Mouse (Mus musculus): Measurements from ENCODE around the gene Rfx3.

The Rfx3 gene

DNA sequence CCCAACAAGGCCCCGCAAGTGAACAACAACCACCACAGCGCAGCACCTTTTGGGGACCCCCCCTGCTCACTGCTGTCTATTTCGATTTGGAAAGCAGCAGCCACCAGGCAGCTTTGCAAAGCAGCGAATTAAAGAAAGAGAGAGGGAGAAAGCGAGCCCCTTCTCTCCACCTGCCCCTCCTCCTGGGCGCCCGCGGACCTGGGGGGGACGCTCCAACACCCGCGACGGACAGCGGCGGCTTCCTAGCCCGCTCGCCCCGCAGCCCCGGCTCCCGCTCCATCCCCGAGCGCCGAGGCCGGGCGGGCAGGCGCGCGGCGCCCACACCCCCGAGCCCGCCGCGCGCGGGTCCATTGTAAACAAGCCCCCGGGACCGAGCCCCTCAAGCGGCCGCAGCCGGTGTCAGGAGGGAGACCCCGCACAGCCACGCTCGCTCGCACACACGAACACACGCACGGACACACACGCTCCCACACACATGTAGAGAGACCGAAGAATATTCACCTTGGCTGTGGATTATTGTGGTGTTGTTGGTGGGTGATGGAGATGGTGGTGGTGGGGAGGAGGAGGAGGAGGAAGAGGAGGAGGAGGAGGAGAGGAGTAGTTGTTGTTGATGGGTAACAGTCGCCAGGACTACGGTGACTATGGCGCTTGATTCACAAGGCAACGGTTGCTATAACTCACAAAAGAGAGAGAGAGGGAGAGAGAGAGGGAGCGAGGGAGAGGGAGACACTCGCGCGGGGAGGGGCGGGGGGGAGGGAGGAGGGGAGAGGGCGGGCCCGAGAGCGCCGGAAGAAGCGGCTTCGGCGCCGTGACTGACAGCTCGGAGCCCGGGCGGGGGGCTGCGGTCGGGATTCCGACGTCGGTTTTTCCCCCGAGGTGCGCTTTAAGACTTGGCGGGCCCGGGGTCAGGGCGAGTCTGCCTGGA lies at the start of gene Rfx3:
TSS of gene Rfx3 (minus strand) at position 696 of the 925 bp plus-strand sequence.
- peak; percentile 64 for DNase-seq

DNA sequence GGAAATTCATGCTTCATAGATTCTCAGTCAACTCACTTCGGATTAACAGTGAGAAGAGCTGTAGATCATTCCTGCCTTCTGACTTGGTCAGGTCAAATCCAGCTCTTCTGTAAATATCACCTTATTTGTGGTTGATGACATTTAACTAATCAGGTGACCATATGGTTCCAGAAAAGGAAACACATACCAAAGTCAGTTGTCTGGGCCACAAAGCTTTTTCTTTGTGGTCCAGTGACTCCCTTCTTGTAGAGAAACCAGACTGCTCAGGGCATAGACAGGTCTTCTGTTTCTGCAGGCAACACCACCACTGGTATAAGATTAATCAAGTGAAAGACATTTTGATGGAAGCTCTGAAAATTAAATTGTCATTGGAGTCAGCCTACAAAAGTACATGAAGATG lies 41.1 kb upstream of the Rfx3 start:
- DNase-seq, result no peak

DNA sequence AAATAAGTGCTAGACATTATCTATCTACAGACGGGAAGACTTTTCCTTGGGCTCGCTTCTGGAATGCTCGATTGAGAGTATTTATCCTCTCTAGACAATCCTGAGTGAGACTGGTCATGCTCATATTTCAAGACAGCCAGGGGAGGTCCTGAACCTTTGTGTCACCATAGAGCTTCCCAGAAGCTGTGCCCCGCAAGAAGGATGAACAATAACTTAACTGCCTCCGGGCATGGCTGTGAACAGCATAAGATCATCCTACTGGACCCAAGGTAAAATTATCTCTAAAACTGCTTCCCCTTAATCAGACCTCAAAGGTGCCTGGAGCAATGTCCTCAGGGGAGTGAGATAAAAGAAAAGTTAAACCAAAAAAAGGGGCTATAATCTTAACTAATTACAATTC lies 40.6 kb upstream of the Rfx3 start:
- no peak for DNase-seq

DNA sequence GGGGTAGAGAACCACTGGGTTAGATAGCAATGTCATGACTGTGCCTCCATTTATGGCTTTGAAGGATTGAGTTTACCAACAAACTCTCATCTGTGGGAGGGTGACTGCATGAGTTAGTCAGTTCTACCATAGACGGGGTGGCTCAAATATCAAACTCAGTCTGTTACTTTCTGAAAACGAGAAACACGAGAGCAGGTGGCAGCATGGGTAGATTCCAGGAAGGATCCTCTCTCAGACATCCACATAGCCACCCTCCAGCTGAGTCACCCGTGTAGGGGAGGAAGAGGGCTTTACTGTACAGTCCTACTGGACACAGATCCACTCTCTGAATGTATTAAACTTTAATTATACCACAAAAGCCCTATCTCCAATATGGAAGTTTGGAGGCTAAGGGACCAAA lies 38.3 kb upstream of the Rfx3 start:
- DNase-seq, result no peak

DNA sequence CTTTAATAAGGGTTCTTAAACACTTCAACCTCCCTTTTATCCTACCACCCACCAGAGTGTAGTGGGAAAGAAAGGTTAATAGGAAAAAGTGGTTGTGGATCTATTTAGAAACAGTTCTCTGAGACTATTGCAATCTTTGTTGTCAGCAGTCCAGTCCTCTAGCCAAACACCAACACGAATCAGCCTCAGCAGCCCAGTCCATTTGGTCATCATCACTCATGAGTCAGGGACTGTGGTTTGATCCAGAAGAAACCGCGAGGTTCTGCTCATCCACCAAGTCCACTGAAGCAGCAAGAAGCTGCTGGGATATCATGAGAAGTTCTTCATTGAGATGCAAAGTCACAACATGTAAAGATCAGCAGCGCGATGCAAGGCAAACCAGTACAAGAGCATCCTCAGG lies 35.8 kb upstream of the Rfx3 start:
- no peak for DNase-seq

DNA sequence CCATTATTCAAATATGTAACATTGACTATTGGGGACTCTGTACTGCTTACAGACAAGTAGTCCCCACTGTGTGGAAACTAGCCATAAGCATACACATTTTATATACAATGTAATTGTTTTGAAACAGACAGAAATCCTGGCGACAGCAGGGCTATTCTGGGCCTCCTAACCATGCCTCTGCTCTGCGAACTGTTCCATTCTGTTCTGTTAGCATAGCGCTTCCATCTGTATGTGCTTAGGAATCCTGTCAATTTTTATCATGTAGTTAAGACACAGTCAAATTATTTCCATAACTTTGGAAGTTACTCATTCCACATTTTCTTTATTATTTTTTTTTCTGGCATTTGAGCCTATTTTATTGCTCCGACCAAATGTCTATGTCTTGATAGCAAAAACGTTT lies 34.0 kb upstream of the Rfx3 start:
- no peak for DNase-seq

DNA sequence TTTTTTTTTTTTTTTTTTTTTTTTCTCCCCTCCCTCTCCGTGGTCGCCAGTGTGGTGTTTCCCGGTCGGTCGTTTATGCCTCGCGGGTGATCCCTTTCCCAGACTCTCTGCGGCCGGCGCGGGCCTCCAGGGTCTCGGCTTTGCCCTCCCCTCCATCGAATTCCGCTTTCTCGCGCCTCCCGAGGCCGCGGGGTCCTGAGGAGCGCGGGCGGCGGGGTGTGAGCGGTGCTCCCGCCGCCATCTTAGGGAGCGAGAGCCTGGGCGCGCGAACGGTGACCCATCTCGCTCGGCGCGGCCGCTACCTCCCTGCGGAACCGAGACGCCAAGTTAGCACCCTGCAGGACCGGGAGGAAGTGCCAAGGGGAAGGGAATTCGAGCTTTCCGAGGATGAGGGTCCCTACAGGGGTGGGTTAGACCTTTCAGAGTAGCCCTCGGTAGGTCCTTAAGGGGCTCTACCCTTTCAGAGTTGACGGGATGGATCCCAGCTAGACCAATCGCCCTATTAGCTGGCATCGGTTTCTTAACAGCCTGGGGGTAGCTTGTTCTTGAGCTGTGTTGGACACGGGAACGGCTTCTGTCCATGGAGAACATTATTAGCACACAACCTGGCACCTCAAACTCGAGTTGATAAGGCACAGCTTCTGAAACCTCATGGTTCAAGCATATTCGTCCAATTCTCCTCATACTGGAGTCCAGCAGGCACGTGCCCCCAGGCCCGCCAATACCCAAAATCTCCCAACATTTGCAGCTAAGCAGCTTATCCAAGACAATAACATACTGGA lies 943 bp upstream of the Rfx3 start:
- no peak for DNase-seq

DNA sequence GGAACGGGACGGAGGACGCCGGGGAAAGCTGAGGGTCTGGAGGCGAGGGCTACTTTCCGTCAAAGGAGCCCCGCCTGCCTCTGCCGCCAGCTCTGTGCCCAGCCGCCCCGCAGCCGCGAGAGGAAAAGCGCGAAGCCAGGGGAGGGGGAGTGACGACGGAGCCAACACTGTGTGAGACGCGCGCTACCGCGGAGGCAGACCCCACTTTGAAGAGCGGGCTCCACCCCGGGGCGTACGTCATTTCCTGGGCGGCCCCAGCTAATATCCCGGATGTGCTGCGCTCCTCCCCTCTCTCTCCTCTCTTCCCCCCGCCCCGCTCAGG lies 391 bp upstream of the Rfx3 start:
- peak; percentile 98 for DNase-seq

DNA sequence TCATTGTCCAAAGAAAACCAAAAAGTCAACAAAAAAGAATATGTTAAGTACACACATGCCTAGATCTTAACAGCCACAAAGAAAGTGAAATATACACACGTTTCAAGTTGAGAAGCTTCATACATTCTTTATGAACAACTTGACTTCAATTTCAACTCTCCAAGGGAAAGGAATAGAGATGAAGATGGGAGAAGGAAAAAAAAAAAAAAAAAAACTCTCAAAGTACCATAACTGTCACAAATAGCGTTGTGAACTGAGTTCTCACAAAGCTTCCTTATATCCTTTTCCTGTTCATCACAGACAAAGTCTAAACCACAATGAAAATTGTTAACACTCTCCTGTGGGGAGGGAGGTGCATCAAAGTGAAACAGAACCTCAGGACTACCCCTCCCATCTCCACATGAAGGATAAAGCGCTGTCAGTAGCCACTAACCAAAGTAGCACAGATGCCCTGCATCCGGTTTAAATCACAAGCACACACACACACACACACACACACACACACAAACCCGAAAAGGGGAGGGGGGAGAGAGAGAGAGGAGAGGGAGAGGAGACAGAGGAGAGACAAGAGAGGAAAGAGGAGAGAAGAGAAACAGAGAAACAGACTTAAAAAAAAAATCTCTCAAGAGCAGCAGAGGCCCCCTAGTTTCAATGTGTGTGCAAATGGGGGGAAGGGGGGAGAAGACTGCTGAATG lies 1.2 kb downstream of the Rfx3 start:
- peak; percentile 74 for DNase-seq

DNA sequence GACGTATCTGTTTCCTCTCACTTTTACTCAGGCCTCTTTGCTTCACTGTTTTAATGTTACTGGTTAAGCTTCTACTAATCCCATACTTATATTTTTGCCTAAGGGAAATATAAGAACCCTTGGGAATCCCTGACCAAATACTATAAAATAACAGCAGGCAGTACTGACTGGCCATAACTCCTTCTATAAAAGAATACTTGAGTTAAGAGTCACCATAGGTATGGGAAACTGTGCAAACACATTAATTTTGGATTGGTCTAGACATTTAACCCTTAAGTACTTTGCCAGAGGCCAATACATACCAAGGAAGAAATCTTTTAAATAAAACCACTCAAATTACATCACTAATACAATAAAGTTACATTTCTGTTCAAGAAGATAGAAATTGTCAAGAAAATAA lies 6.8 kb downstream of the Rfx3 start:
- no peak for DNase-seq

DNA sequence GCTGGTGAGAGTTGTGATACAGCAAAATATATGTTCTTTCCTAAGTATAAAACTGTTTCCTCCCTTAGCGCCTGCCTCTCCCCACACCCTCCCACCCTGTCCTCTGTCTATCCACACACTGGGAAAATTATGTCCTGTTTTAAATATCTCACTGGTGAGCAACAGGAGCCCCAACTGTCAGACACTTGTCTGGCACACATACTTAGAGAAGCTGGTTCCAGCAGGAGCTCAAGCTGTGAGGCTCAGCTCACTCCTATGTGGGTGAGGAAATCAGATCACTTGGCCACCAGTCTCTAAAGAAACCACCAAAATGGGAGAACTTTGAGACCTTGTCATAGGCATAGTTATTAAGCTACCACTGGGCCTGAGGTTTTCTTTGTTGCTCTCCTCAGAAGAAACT lies 7.5 kb downstream of the Rfx3 start:
- DNase-seq, result no peak

DNA sequence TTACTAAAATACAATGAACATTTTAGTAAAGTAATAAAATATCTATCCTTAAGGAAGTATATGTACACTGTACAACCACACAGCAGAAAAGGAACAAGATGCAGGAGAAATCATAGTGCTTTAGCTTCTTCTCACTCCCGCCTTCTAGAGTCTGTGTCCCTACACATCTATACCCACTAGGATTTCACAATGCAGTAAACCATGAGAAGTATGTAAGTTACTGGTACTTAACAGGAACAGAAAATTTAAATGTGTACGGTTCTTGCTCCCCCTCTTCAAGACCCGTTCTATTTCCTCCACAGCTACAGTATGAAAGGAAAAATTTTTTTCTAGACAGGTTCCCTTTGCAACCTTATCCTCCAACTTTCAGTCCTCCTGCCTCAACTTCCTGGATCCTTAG lies 8.3 kb downstream of the Rfx3 start:
- no peak for DNase-seq

DNA sequence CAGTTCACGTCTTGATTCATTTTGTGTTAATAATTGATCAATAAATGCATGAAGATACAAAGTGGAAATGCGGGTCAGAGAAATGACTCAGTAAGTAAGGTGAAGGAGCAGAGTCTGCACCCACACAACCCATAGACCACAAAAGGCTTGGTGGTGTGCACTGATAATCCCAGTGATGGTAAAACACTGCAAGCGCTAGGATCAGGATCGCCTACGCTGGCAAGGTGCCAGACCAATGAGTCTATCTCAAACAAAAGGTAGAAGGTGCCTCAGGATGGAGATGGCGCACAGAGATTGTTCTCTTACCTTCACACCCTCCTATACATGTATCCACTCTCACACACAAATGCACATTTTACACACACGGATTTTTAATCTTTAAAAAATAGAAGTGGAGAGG lies 18.2 kb downstream of the Rfx3 start:
- no peak for DNase-seq

DNA sequence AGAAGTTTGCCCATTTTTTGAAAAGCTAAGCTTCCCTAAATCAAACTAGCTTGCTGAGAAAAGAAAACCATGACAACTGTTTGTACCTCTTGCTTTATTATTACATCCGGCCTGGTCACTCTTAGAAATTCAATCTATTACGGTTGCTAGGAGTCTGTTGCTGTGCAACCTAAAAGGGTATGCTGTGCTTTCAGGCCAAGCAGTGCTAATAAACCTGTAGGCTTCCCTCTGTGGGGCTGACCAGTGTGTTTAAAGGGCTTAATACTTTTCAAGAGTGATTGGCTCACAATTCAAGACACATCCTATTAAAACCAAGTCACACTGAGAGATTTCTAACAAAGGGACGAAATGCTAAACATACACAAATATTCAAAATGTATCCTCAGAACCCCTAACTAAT lies 22.2 kb downstream of the Rfx3 start:
- no peak for DNase-seq

DNA sequence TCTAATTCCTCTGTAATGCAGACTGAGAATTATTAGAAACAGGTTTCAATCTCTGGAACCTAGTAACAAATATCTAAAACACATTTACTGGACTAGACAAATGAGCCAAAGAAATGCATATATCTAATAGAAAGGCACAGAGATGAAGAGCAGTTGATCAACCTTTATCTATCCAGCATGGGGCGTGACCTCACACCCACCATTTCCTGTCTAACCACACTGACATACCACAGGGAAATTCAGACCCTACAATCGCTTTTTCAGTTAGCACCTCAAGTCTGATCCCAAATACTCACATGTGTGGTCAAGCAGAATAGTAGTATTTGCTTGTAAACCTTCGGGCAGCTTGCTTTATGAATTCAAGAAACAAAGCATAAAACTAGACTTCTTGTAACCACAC lies 43.4 kb downstream of the Rfx3 start:
- peak; percentile 33 for DNase-seq

DNA sequence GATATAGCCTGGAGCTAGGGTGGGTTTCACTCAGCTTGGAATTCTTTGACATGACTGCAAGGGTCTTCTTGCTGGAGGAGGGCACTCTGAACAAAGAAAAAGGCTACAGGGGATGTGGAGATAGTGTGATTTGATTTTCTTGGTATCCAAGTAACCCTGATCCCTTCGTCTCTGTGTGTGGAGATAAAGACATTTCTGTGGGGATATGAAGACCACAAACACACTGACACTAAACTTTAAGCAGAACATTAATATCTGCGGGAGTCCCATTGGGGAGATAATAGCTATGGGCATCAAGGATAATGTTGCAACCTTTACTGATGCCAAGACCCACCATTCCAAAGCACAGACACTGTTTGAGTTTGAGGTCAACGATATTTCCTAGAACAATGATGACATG lies 49.7 kb downstream of the Rfx3 start:
- no peak for DNase-seq

DNA sequence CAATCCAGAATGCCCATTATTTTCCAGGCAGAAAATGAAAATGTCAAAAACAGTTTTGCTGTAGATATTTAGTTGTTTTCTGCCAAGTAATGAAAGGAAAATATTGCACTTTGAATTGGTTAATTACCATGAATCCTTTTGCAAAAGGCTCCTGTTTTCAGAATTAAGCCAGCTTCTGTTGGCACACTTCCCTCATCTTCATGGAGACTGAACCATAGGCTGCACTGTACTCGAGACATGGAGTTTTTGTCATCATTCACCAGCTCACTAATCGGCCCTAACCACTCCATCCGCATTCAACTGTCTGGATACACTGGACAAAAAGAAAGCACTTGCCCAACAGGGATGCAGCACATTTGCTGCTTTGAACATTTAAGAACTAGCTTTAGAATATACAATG lies 75.5 kb downstream of the Rfx3 start:
- no peak for DNase-seq

DNA sequence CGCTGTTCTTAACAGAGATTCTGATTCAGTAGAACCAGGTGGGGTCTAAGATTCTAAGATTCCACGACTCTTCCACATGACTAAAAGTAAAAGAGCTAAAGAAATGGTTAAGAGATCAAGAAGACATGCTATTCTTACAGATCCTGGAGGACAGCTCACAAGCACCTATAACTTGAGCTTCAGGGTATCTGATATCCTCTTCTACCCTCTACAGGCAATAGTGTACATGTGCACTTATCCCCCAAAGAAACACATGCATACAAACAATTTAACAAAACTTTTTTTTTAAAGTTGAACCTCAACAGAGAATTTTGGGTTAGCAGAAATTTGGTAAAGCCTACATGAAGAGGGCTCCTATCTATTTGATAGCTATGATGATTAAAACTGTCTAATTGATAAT lies 79.8 kb downstream of the Rfx3 start:
- DNase-seq, result no peak

DNA sequence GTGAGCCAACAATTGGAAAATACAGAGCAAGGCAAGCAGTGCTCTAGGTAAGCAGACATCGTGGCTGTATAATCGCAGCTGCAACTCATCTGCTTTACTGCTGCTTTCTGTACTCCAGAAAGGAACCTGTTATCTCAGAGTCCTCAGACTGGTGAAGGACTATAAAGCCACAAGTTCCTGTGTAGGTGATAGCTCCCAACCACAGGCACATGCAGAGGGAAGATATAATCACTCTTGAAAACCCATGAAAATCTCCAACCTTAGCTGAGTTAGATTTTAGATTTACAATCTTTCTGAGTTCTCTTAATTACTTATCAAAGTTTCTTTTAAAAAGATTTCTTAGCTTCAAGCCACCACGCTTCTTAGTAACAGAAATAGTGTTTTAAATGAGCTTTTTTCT lies 84.6 kb downstream of the Rfx3 start:
- DNase-seq, result no peak

DNA sequence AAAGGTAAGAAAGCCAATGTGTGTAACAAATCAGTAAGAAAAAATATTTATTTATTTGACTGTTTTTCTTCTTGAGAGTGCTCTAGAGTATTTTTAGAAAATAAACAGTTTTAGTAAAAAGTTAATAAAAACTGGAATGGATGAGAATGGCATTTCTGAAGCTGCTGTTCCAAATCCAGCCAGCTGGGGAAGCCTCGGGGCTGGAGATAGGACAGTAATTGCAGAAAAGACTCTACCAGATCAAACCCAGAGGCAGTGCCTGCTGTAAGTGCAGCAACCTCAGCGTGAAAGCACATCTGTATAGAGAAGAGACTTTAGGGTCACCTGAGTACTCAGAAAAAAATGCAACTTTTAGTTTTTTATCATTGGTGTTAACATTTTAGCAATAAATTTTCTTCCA lies 91.9 kb downstream of the Rfx3 start:
- DNase-seq, result no peak

DNA sequence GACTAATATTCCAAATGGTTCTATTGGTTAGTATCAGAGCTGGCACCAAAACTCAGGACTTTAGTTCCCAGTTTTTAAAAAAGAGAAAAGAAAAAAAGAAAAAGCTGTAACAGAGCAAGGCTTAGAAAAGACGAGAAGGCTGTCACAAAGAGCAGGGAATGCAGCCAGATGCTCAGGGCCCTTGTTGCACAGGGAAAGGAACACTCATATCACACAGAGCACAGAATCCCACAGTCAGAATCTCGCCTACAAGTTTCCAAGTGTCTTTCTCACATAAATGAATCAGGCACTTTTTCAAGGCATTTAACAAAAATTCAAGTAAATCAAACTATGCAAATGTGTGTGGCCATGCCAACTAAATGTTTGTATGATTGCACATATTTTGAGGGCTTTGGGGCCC lies 94.5 kb downstream of the Rfx3 start:
- no peak for DNase-seq

DNA sequence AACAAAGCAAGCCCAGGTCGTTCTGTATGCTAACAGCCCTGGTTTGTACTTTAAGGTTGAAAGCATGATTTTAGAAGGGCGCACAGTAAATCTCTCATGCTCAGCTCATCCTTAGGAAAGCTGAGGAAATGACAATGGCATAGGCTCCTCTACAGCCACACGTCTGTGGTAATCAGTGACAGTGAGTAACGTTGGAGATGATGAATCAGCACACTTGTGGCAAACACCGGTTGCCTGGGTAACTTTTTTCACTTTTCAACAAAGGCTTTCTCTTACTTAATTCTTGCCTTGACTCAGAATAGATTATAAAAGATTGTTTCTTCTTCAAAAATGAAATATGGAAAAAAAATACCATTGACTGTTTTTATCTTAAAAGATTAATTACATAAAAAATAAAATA lies 104.0 kb downstream of the Rfx3 start:
- no peak for DNase-seq

DNA sequence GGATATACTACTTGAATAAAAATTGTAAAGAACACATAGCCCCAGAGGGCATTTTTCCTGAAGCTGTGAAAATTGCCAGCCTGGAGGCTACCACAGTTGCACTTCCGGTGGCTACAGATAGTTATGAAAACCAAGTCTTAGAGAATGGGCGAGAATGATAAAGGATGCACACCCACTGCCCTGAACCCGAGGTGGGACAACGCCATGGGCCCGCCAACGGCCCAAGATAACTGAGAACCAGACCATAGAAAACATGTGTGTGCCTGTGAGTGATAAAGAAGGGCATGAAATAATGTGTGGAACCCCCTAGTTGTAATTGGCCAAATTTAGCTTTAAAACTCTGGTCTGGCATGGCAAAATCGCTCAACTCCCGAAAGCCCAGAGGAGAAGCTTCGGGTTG lies 105.0 kb downstream of the Rfx3 start:
- DNase-seq, result no peak

DNA sequence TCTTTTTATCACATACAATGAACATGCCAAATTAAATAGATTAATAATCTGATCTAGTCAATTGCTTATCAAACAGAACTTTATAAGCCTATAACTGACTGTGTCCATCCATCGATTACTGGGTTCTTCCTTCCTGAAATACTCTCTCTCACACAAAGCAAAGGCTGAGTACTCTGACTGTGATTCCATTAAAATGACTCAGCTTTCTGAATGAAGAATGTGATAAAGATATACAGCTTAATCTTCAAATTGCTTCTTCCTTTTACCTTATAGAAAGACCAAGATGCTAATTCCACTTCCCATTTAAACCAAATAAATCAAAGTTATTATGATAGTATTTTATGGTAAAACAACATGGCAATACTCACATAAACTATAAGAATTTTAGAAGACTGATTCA lies 105.8 kb downstream of the Rfx3 start:
- no peak for DNase-seq

Data from thymus, postnatal 14 days (tissue).